27 mouse cellular contexts compared by ENCODE assay signal in the genomic region with DNA sequence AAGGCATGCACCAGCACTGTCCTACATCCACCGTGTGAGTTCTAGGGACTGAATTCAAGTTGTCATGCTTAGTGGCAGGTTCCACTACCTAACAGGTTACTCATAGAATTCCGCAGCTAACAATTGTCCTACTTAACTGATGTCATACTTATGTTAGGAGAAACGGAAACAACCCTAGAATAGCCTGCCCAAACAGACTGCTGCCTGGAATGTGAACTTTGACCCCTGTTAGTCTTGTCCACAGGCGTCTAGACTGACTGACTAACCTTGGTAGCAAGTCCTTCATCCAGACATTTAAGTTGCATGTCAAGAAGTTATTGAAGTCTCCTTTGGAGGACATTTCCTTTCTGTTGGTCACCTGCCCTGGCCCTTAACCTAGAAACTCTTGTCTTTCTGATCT.
A peak's percentile ranks its signal among the peaks of the same experiment; 100 is the strongest.
DNase-seq lines count a peak whose midpoint lies in the region; ATAC-seq and TF ChIP-seq lines count a peak whose summit lies in the region.
"Had no signal": no experiment of that assay in that cellular context is flagged by ENCODE, and none has a peak within 500 bp of the region (broad histone marks: within the 10 kb centered on the region; RNA-seq: fewer than 3 reads in every experiment).

No protein-coding gene starts in this region.

- H3K4me3 ChIP-seq in intestine, postnatal 0 days (ENCODE audit: low read depth, low read length): no peak overlapping the region
- H3K4me3 ChIP-seq: heart, embryonic 10.5 days; heart, embryonic 15.5 days; lung, embryonic 15.5 days; megakaryocyte, embryonic 14.5 days; midbrain, embryonic 13.5 days; neural tube, embryonic 13.5 days had no signal

- no peaks in the 10 kb centered on the region for H3K27me3 ChIP-seq in intestine, postnatal 0 days (replicated peaks; ENCODE audit: control insufficient read depth, insufficient read depth, low read length)
- H3K27me3 ChIP-seq: heart, embryonic 15.5 days; midbrain, embryonic 13.5 days; neural tube, embryonic 13.5 days had no signal

- 30% methylated on average over 4 of the region's 4 CpGs for WGBS in intestine, postnatal 0 days

- no peak overlapping the region for H3K4me2 ChIP-seq in intestine, postnatal 0 days (replicated peaks; ENCODE audit: low read depth)
- H3K4me2 ChIP-seq: heart, embryonic 15.5 days; lung, embryonic 15.5 days; midbrain, embryonic 13.5 days; neural tube, embryonic 13.5 days had no signal

- no peak for TF ChIP-seq CTCF in intestine, postnatal 0 days (IDR thresholded peaks at IDR 0.05; ENCODE audit: low read depth)

- H3K4me1 ChIP-seq in intestine, postnatal 0 days (replicated peaks; ENCODE audit: control insufficient read depth, insufficient read depth, low read length): 0 out of 2 replicates have a peak, but pooled peaks cover under 1% of the 10 kb centered on the region
- H3K4me1 ChIP-seq: megakaryocyte, embryonic 14.5 days; midbrain, embryonic 13.5 days had no signal

- ATAC-seq in intestine, postnatal 0 days: peak; percentile 78
- ATAC-seq: forebrain, embryonic 14.5 days; hindbrain, embryonic 16.5 days; midbrain, embryonic 13.5 days had no signal

- DNase-seq in kidney, adult 11 months: peak; percentile 46
- DNase-seq in kidney, postnatal 4 days: no peak
- peak; percentile 19 to 47 for DNase-seq in kidney, postnatal 25 days
- no peak for DNase-seq in kidney, adult 18-20 months
- peak; percentile 50 for DNase-seq in 3T3-L1 (ENCODE audit: low read depth, low spot score)
- no peak for DNase-seq in frontal cortex, postnatal 25 days (ENCODE audit: low spot score in 2 of 2)
- DNase-seq: adrenal gland, postnatal 25 days; cerebellum, adult 2 months; cerebellum, postnatal 14 days; gastrocnemius, postnatal 25 days; heart, adult 11 months; left cerebral cortex, postnatal 4 days; lung, postnatal 4 days; right cerebral cortex, postnatal 4 days; thymus, adult 18-20 months; thymus, postnatal 25 days had no signal

- H3K9me3 ChIP-seq in intestine, postnatal 0 days (ENCODE audit: control insufficient read depth): no peaks in the 10 kb centered on the region
- H3K9me3 ChIP-seq: heart, embryonic 10.5 days; heart, embryonic 15.5 days; lung, embryonic 15.5 days; midbrain, embryonic 13.5 days; neural tube, embryonic 13.5 days had no signal

- H3K9ac ChIP-seq in intestine, postnatal 0 days (ENCODE audit: low read depth, low read length): no peak overlapping the region
- H3K9ac ChIP-seq: heart, embryonic 15.5 days; liver, embryonic 14.5 days; lung, embryonic 15.5 days; midbrain, embryonic 13.5 days; neural tube, embryonic 13.5 days had no signal

- H3K27ac ChIP-seq in intestine, postnatal 0 days (ENCODE audit: low read depth, low read length): no peak overlapping the region
- H3K27ac ChIP-seq: heart, embryonic 10.5 days; heart, embryonic 15.5 days; liver, embryonic 14.5 days; lung, embryonic 15.5 days; midbrain, embryonic 13.5 days; neural tube, embryonic 13.5 days; stomach, postnatal 0 days had no signal

- no peaks in the 10 kb centered on the region for H3K36me3 ChIP-seq in intestine, postnatal 0 days (ENCODE audit: control insufficient read depth, insufficient read depth)
- H3K36me3 ChIP-seq: heart, embryonic 10.5 days; heart, embryonic 15.5 days; lung, embryonic 15.5 days; midbrain, embryonic 13.5 days; neural tube, embryonic 13.5 days had no signal

Comparison
In these comparisons a context has a peak if more than half of its experiments do, and no peak if none do; other contexts are left out.
1. DNase-seq: peak in kidney, adult 11 months (single experiment), kidney, postnatal 25 days (2 of 2) and 3T3-L1 (single experiment); none in kidney, postnatal 4 days (0 of 2), kidney, adult 18-20 months (single experiment) and frontal cortex, postnatal 25 days (0 of 2).